Mouse (Mus musculus) hindbrain, embryonic 10.5 days (tissue): ENCODE measurements around the gene Mis12. TPM values are rescaled to one million over a fixed set of nuclear protein-coding genes. Genes with fewer than 3 reads are reported as not detected.
A peak's percentile ranks its signal among the peaks of the same experiment; 100 is the strongest.

ENCODE experiments used
- DNase-seq: peaks from one replicate; pipeline ENCODE4 v3.0.0-alpha.2; 2017; ENCODE audit warnings: low spot score
- H3K27ac ChIP-seq: fragments of 300-500 bp; sonication (generic); 2 replicates; pipeline ENCODE4 v1.5.1; 2016; ENCODE audit warnings: mild to moderate bottlenecking, moderate library complexity
- H3K27me3 ChIP-seq: fragments of 300-500 bp; sonication (generic); 2 replicates; pipeline ENCODE4 v1.6.1; 2016; ENCODE audit warnings: mild to moderate bottlenecking; ENCODE audit not compliant: poor library complexity, insufficient read depth, severe bottlenecking
- H3K36me3 ChIP-seq: fragments of 300-500 bp; sonication (generic); 2 replicates; pipeline ENCODE4 v1.6.1; 2016; ENCODE audit warnings: mild to moderate bottlenecking, moderate library complexity
- H3K4me1 ChIP-seq: fragments of 300-500 bp; sonication (generic); replicated peaks from 2 replicates; pipeline ENCODE4 v1.6.1; 2016; ENCODE audit warnings: mild to moderate bottlenecking
- H3K4me3 ChIP-seq: fragments of 300-500 bp; sonication (generic); 2 replicates; pipeline ENCODE4 v1.5.1; 2016; ENCODE audit warnings: mild to moderate bottlenecking, moderate library complexity
- H3K9me3 ChIP-seq: fragments of 300-500 bp; sonication (generic); 2 replicates; pipeline ENCODE4 v1.6.1; 2016; ENCODE audit warnings: mild to moderate bottlenecking, moderate library complexity
- WGBS: fragments of 180-500 bp; shearing (Covaris S2); methylation state at CpG from one replicate; pipeline ENCODE4 v1.1.7; 2016; 5-methylcytosine and 5-hydroxymethylcytosine counted together
- polyA plus RNA-seq: library from polyadenylated mRNA; unstranded; fragments of >200 nt; fragmentation: Nextera tagmentation; extraction: Ambion mirVana; gene quantifications from 2 replicates; pipeline ENCODE4 v1.2.1, GENCODE M21; 2016

Mis12 gene
- polyA plus RNA-seq, 1 experiment from 2014 or later, result 50.8 TPM

- Histone ChIP-seq H3K36me3 (peaks cover 51% of the 10 kb centered on the region), H3K4me1 (peaks cover 20% of the 10 kb centered on the region), H3K9me3 (no peaks in the 10 kb centered on the region), H3K4me3 (no peak overlapping the region), H3K27me3 (no peaks in the 10 kb centered on the region), H3K27ac (no peak overlapping the region)
- WGBS, result 89% methylated on average over 4 of the region's 4 CpGs
- DNase-seq, result no peak
Measured at GRCm38 (mm10) chr11:71001167-71001566, 18.2 kb upstream of the Mis12 start.

- Histone ChIP-seq H3K27me3 (no peaks in the 10 kb centered on the region), H3K4me3 (peak overlapping the region; percentile 71), H3K27ac (peak overlapping the region; percentile 86), H3K36me3 (peaks cover 43% of the 10 kb centered on the region), H3K9me3 (no peaks in the 10 kb centered on the region), H3K4me1 (peaks cover 20% of the 10 kb centered on the region)
- DNase-seq, result peak; percentile 55
- under 1% methylated on average over 49 of the region's 49 CpGs for WGBS
Measured at GRCm38 (mm10) chr11:71003611-71004315, 15.6 kb upstream of the Mis12 start.

- Histone ChIP-seq H3K9me3 (no peaks in the 10 kb centered on the region), H3K4me3 (peak within 1 kb of the TSS; percentile 71), H3K27ac (peak within 1 kb of the TSS; percentile 86), H3K27me3 (no peaks in the 10 kb centered on the region), H3K36me3 (peaks cover 42% of the 10 kb centered on the region), H3K4me1 (peaks cover 20% of the 10 kb centered on the region)
- peak; percentile 98 for DNase-seq
- under 1% methylated on average over 35 of the region's 35 CpGs for WGBS
Measured at GRCm38 (mm10) chr11:71004316-71004773, 15.1 kb upstream of the Mis12 start, which contains the start of gene Dhx33. Gene Dhx33 (minus strand): TSS chr11:71004437.

GRCm38 (mm10) chr11:71005046-71005445 lies 14.4 kb upstream of the Mis12 start:
- H3K9me3 ChIP-seq, result no peaks in the 10 kb centered on the region
- H3K4me3 ChIP-seq, result peak overlapping the region; percentile 71
- H3K27ac ChIP-seq, result peak overlapping the region; percentile 86
- WGBS, result 64% methylated on average over 5 of the region's 5 CpGs
- DNase-seq, result no peak
- H3K36me3 ChIP-seq, result peaks cover 42% of the 10 kb centered on the region
- no peaks in the 10 kb centered on the region for H3K27me3 ChIP-seq
- H3K4me1 ChIP-seq, result peaks cover 20% of the 10 kb centered on the region

- peaks cover 49% of the 10 kb centered on the region for H3K36me3 ChIP-seq
- H3K4me1 ChIP-seq, result peaks cover 20% of the 10 kb centered on the region
- no peak for DNase-seq
- no peak overlapping the region for H3K27ac ChIP-seq
- WGBS, result 96% methylated on average over 6 of the region's 6 CpGs
- H3K9me3 ChIP-seq, result no peaks in the 10 kb centered on the region
- no peaks in the 10 kb centered on the region for H3K27me3 ChIP-seq
- H3K4me3 ChIP-seq, result no peak overlapping the region
Measured at GRCm38 (mm10) chr11:71007026-71007425, 12.4 kb upstream of the Mis12 start.

- H3K4me3 ChIP-seq, result no peak overlapping the region
Measured at GRCm38 (mm10) chr11:71007831-71008230, 11.6 kb upstream of the Mis12 start.

GRCm38 (mm10) chr11:71008321-71008720 lies 11.1 kb upstream of the Mis12 start:
- H3K36me3 ChIP-seq, result peaks cover 62% of the 10 kb centered on the region
- WGBS, result 98% methylated on average over 3 of the region's 3 CpGs

More at GRCm38 (mm10) chr11:71007831-71008230, 11.6 kb upstream of the Mis12 start:
- 90% methylated on average over 7 of the region's 7 CpGs for WGBS
- H3K27me3 ChIP-seq, result no peaks in the 10 kb centered on the region
- H3K9me3 ChIP-seq, result no peaks in the 10 kb centered on the region
- peaks cover 57% of the 10 kb centered on the region for H3K36me3 ChIP-seq
- DNase-seq, result no peak
- peaks cover 15% of the 10 kb centered on the region for H3K4me1 ChIP-seq
- H3K27ac ChIP-seq, result no peak overlapping the region

GRCm38 (mm10) chr11:71012743-71013142 lies 6.7 kb upstream of the Mis12 start:
- H3K4me1 ChIP-seq, result peaks cover 14% of the 10 kb centered on the region
- WGBS, result 95% methylated on average over 7 of the region's 7 CpGs
- no peak overlapping the region for H3K4me3 ChIP-seq
- no peaks in the 10 kb centered on the region for H3K9me3 ChIP-seq
- H3K27me3 ChIP-seq, result no peaks in the 10 kb centered on the region
- no peak for DNase-seq
- peaks cover 69% of the 10 kb centered on the region for H3K36me3 ChIP-seq
- H3K27ac ChIP-seq, result no peak overlapping the region

More at GRCm38 (mm10) chr11:71008321-71008720, 11.1 kb upstream of the Mis12 start:
- no peak overlapping the region for H3K27ac ChIP-seq
- H3K4me3 ChIP-seq, result no peak overlapping the region
- no peak for DNase-seq
- no peaks in the 10 kb centered on the region for H3K27me3 ChIP-seq
- peaks cover 10% of the 10 kb centered on the region for H3K4me1 ChIP-seq
- no peaks in the 10 kb centered on the region for H3K9me3 ChIP-seq

GRCm38 (mm10) chr11:71017051-71017450 lies 2.4 kb upstream of the Mis12 start:
- Histone ChIP-seq H3K27ac (no peak overlapping the region), H3K9me3 (no peaks in the 10 kb centered on the region), H3K36me3 (peaks cover 46% of the 10 kb centered on the region), H3K4me1 (peaks cover 37% of the 10 kb centered on the region), H3K27me3 (no peaks in the 10 kb centered on the region), H3K4me3 (no peak overlapping the region)
- WGBS, result 90% methylated on average over 1 of the region's 1 CpGs
- DNase-seq, result no peak

GRCm38 (mm10) chr11:71018416-71019200 lies 803 bp upstream of the Mis12 start:
- Histone ChIP-seq H3K4me3 (peak overlapping the region; percentile 82), H3K4me1 (peaks cover 37% of the 10 kb centered on the region), H3K36me3 (peaks cover 46% of the 10 kb centered on the region), H3K27ac (peak overlapping the region; percentile 95), H3K9me3 (no peaks in the 10 kb centered on the region), H3K27me3 (no peaks in the 10 kb centered on the region)
- 7% methylated on average over 28 of the region's 28 CpGs for WGBS
- DNase-seq, result no peak

- no peaks in the 10 kb centered on the region for H3K9me3 ChIP-seq
- 91% methylated on average over 3 of the region's 3 CpGs for WGBS
- no peak overlapping the region for H3K27ac ChIP-seq
- H3K4me3 ChIP-seq, result no peak overlapping the region
- peaks cover 71% of the 10 kb centered on the region for H3K36me3 ChIP-seq
- no peak for DNase-seq
- no peaks in the 10 kb centered on the region for H3K27me3 ChIP-seq
- peaks cover 28% of the 10 kb centered on the region for H3K4me1 ChIP-seq
Measured at GRCm38 (mm10) chr11:71028280-71028679, 8.9 kb downstream of the Mis12 start.

- peaks cover 59% of the 10 kb centered on the region for H3K36me3 ChIP-seq
- H3K27me3 ChIP-seq, result no peaks in the 10 kb centered on the region
- H3K9me3 ChIP-seq, result no peaks in the 10 kb centered on the region
- peaks cover 36% of the 10 kb centered on the region for H3K4me1 ChIP-seq
- no peak for DNase-seq
- 74% methylated on average over 3 of the region's 3 CpGs for WGBS
- no peak overlapping the region for H3K27ac ChIP-seq
- H3K4me3 ChIP-seq, result no peak overlapping the region
Measured at GRCm38 (mm10) chr11:71029403-71030118, 10.2 kb downstream of the Mis12 start.
